Mouse (Mus musculus) intestine, embryonic 16.5 days (tissue): ENCODE results near the gene Krt90. TPM values are rescaled to one million over a fixed set of nuclear protein-coding genes. Genes with fewer than 3 reads are reported as not detected.

ENCODE experiments used
- ATAC-seq: fragments of 200-750 bp; cut with Nextera tagmentation; 2 replicates; pipeline ENCODE4 v1.8.0; 2017; ENCODE audit warnings: moderate TSS enrichment, moderate library complexity
- H3K27ac ChIP-seq: fragments of 300-500 bp; sonication (generic); 2 replicates; pipeline ENCODE4 v1.5.1; 2014; ENCODE audit warnings: mild to moderate bottlenecking, low read length
- H3K27me3 ChIP-seq: fragments of 300-500 bp; sonication (generic); replicated peaks from 2 replicates; pipeline ENCODE4 v1.6.1; 2014; ENCODE audit warnings: low read length, control low read depth, mixed read lengths; ENCODE audit not compliant: control insufficient read depth, insufficient read depth
- H3K36me3 ChIP-seq: fragments of 300-500 bp; sonication (generic); 2 replicates; pipeline ENCODE4 v1.6.1; 2014; ENCODE audit warnings: low read length, control low read depth; ENCODE audit not compliant: control insufficient read depth, insufficient read depth
- H3K4me1 ChIP-seq: fragments of 300-500 bp; sonication (generic); 2 replicates; pipeline ENCODE4 v1.6.1; 2014; ENCODE audit warnings: low read length, control low read depth, mixed read lengths; ENCODE audit not compliant: control insufficient read depth, insufficient read depth
- H3K4me2 ChIP-seq: fragments of 300-500 bp; sonication (generic); 2 replicates; pipeline ENCODE4 v1.6.1; 2014; ENCODE audit warnings: low read depth, low read length, control low read depth
- H3K4me3 ChIP-seq: fragments of 300-500 bp; sonication (generic); 2 replicates; pipeline ENCODE4 v1.5.1; 2014; ENCODE audit warnings: mild to moderate bottlenecking, low read length
- H3K9ac ChIP-seq: fragments of 300-500 bp; sonication (generic); 2 replicates; pipeline ENCODE4 v1.6.1; 2014; ENCODE audit warnings: low read depth, low read length
- H3K9me3 ChIP-seq: fragments of 300-500 bp; sonication (generic); 2 replicates; pipeline ENCODE4 v1.6.1; 2016; ENCODE audit warnings: low read length, control low read depth; ENCODE audit not compliant: control insufficient read depth
- WGBS: fragments of 180-500 bp; shearing (Covaris S2); extraction: QIAGEN DNeasy Blood & Tissue Kit; methylation state at CpG from one replicate; pipeline ENCODE4 v1.1.7; 2014; 5-methylcytosine and 5-hydroxymethylcytosine counted together
- polyA plus RNA-seq: library from polyadenylated mRNA; unstranded; fragments of >200 nt; fragmentation: Nextera tagmentation; extraction: Ambion mirVana; gene quantifications from 2 replicates; pipeline ENCODE4 v1.2.1, GENCODE M21; 2015

Gene Krt90
- 0.09 and 0.16 TPM in 2 replicates for polyA plus RNA-seq

DNA sequence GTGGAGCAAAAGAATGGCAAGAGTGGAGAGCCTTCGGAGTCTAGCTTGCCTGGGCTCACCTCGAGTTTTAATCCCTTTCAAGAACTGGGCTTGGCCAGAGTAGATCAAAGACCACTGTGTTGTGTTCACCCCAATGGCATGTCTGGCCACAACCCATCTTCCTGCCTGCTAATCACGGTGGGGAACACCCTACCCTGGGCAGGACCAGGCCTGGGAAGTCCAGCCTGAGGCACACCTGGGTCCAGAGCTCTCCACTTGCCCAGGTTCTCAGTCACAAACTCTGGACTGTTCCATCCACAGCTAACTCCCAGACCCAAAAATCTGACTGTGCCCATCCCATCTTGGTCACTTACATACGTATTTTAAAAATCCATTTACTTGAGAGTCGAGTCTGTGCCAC, at the start of gene Krt90:
Gene Krt90, minus strand, starts transcription at position 101 of the 400 bp plus-strand sequence.
- no peak within 1 kb of the TSS for H3K4me2 ChIP-seq
- ATAC-seq, result no peak
- H3K36me3 ChIP-seq, result no peaks in the 10 kb centered on the region
- H3K27me3 ChIP-seq, result no peaks in the 10 kb centered on the region
- no peak within 1 kb of the TSS for H3K4me3 ChIP-seq
- H3K9me3 ChIP-seq, result no peaks in the 10 kb centered on the region
- H3K4me1 ChIP-seq, result no peaks in the 10 kb centered on the region
- H3K27ac ChIP-seq, result no peak within 1 kb of the TSS
- H3K9ac ChIP-seq, result no peak within 1 kb of the TSS
- 64% methylated on average over 5 of the region's 5 CpGs for WGBS

DNA sequence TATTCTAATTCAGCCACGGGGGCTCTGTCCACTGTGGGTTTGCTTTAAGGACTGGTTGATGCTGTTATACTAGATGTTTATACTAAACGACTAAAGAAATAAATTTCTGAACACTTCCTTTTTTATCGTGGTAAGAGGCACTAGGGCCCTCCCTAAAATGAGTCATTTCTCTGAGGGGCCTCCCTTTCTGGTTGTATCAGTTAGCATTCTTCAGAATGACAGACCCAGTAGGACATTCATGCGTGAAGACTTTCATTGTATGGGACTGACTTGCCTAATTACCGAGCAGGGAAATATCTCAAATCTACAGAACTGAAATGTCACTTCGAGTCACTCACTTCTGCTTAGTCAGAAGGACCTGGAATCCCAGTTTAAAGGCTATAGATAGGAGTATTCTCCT, 36.4 kb upstream of the Krt90 start:
- 33% methylated on average over 6 of the region's 6 CpGs for WGBS
- H3K4me2 ChIP-seq, result no peak overlapping the region
- ATAC-seq, result no peak

DNA sequence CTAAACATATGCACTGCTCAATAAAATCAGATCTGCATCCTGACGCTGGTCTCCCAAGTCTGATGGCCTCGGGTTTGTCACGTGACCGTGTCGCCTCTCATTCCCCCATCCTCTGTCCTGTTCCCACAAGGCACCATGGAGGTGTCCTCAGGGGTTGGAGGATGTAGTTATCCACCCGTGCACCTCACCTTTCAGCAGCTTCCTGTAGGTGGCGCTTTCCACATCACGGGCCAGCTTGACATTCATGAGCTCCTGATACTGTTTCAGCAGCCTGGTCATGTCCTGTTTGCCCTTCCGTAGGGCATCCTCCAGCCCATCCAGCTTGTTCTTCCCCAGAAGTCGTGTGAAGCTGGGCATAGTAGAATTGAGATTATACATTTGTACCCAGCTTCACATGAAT, 25.5 kb upstream of the Krt90 start:
- Histone ChIP-seq H3K4me1 (no peaks in the 10 kb centered on the region), H3K4me2 (no peak overlapping the region), H3K27ac (no peak overlapping the region), H3K4me3 (no peak overlapping the region), H3K27me3 (no peaks in the 10 kb centered on the region), H3K9me3 (no peaks in the 10 kb centered on the region), H3K9ac (no peak overlapping the region), H3K36me3 (no peaks in the 10 kb centered on the region)
- WGBS, result 78% methylated on average over 10 of the region's 10 CpGs
- ATAC-seq, result no peak

More for the DNA sequence above, 36.4 kb upstream of the Krt90 start:
- Histone ChIP-seq H3K36me3 (no peaks in the 10 kb centered on the region), H3K4me3 (no peak overlapping the region), H3K9ac (no peak overlapping the region), H3K4me1 (no peaks in the 10 kb centered on the region), H3K9me3 (no peaks in the 10 kb centered on the region), H3K27ac (no peak overlapping the region), H3K27me3 (no peaks in the 10 kb centered on the region)

DNA sequence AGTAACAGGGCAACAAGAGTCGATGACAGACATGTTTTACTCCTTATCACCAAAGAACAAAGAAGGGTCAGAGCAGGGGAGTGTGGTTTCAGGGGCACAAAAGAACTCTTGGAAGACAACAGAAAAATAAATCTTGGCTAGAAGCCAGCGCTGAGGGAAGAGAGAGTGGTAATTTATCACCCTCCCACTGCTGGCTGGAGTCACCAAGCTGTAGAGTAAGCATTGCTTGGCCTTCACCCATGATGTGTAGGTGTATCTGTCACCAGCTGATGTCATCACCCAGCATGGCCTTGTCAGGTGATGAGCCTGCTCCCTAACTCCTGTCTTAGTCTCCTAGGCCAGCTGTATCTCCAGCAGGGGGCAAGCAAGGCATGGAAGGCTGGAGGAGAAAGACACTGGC, 21.7 kb upstream of the Krt90 start:
- no peak overlapping the region for H3K4me3 ChIP-seq
- no peak for ATAC-seq
- H3K36me3 ChIP-seq, result no peaks in the 10 kb centered on the region
- no peaks in the 10 kb centered on the region for H3K4me1 ChIP-seq
- H3K9me3 ChIP-seq, result no peaks in the 10 kb centered on the region
- no peaks in the 10 kb centered on the region for H3K27me3 ChIP-seq
- H3K4me2 ChIP-seq, result no peak overlapping the region
- no peak overlapping the region for H3K9ac ChIP-seq
- no peak overlapping the region for H3K27ac ChIP-seq
- WGBS, result 31% methylated on average over 2 of the region's 2 CpGs

DNA sequence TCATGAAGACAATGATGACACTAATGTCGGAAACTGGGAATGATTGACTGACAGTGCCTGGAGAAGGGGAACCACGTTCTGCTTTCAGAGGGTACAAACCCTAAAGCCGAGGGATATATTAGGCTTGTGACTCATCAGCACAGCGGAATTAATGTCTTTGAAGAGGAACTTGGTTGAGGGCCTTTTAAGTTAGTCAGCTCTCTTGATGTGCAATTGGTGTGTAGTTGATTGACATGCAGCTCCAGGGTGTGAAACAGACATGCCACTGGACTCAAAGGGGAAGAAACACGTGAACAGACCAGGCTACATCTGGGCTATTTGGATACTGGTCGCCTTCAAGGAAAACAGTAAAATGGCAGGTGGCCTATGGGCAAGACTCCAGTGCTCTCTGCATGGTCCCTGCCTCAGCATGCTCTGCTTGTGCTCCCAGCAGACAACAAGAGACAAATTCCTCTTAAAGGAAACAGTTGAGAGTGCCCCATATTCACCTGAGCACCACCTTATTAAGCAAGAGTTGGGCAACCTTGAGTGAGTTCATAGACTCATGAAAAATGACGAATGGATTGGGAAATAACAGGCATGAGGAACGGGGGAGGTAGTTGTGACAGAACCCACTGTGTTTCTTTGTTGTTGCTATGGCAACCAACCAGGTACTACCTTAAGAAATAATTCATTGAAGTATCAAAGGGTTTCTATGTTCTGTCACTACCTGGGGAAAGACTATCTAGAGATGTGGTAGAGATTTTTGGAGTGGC, 20.6 kb upstream of the Krt90 start:
- no peak overlapping the region for H3K9ac ChIP-seq
- no peak for ATAC-seq
- no peak overlapping the region for H3K4me3 ChIP-seq
- no peaks in the 10 kb centered on the region for H3K36me3 ChIP-seq
- no peak overlapping the region for H3K27ac ChIP-seq
- WGBS, result 78% methylated on average over 8 of the region's 8 CpGs
- no peaks in the 10 kb centered on the region for H3K4me1 ChIP-seq
- no peaks in the 10 kb centered on the region for H3K27me3 ChIP-seq
- H3K9me3 ChIP-seq, result no peaks in the 10 kb centered on the region
- H3K4me2 ChIP-seq, result no peak overlapping the region

DNA sequence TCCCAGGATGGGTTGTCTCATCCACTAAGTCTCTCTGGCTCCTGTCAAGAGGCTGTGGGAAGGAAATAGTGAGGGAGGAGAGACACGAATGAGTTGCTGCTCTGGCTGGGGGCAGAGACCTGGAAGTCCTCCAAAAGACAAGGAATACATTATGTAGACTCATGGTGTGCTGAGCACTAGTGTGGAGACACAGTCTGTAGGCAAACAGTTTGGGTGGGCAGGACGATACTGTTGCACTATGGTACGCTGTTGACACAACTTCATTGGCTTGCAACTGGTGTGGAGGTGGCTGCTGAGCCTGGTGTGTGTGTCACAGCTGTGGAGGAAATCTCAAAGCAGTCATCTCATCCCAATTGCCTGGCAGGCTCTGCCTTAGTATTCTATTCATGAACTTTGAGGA, 19.0 kb upstream of the Krt90 start:
- Histone ChIP-seq H3K9me3 (no peaks in the 10 kb centered on the region), H3K27ac (no peak overlapping the region), H3K27me3 (no peaks in the 10 kb centered on the region), H3K36me3 (no peaks in the 10 kb centered on the region), H3K9ac (no peak overlapping the region), H3K4me2 (no peak overlapping the region), H3K4me3 (no peak overlapping the region), H3K4me1 (no peaks in the 10 kb centered on the region)
- no peak for ATAC-seq
- WGBS, result 69% methylated on average over 3 of the region's 3 CpGs

DNA sequence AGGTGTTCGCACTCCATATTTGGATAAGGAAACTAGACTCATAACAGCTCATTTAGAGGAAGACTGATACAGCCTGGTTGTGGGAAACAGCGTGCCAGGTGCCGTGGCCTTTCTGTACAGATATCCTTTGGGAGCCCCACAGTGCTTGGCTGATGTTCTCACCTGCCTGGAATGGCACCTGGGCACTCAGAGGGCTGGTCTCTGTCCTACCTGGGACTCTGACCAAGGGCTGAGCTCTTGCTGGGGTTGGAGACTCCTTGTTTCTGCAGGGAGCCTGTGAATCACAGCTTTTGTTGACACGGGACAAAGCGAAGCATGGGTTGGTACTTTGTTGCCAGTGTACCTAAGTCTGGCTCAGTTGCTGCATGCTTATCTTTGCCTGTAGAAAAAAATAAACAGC, 12.8 kb upstream of the Krt90 start:
- no peaks in the 10 kb centered on the region for H3K9me3 ChIP-seq
- H3K4me1 ChIP-seq, result no peaks in the 10 kb centered on the region
- no peak for ATAC-seq
- H3K36me3 ChIP-seq, result no peaks in the 10 kb centered on the region
- no peak overlapping the region for H3K4me2 ChIP-seq
- H3K27ac ChIP-seq, result no peak overlapping the region
- no peak overlapping the region for H3K9ac ChIP-seq
- 73% methylated on average over 5 of the region's 5 CpGs for WGBS
- no peak overlapping the region for H3K4me3 ChIP-seq
- 0 out of 2 replicates have a peak, but pooled peaks cover 3% of the 10 kb centered on the region for H3K27me3 ChIP-seq

DNA sequence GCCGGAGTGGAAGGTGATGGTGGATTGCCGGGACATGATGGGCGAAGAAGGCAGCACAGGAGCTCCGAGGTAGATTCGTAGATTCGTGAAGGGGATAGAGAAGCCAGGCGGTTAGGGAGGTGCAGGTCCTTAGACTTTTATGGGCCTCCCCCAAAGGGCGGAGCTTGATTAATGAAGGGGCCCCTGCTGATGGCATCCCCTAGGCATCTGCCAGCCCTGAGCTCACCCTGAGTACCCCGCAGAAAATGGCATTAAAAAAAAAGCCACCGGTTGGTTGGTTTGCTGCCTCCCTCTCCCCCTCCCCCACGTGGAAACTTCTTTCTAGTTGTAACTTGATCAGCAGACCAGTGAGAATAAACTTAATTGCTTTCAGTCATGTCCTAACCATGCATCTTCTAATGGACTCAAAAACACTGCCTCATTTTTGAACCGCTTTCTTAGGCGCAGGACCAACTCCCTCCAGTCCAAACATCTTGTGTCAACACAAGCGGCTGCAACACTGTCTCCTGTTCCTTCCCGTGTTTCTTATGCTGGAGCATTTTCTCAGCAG, 11.1 kb upstream of the Krt90 start, which contains the start of gene Krt75:
Gene Krt75, minus strand, starts transcription at position 109 of the 550 bp plus-strand sequence.
- no peaks in the 10 kb centered on the region for H3K36me3 ChIP-seq
- H3K27ac ChIP-seq, result no peak within 1 kb of the TSS
- no peaks in the 10 kb centered on the region for H3K9me3 ChIP-seq
- H3K4me2 ChIP-seq, result no peak within 1 kb of the TSS
- ATAC-seq, result no peak
- H3K9ac ChIP-seq, result no peak within 1 kb of the TSS
- H3K27me3 ChIP-seq, result 0 out of 2 replicates have a peak, but pooled peaks cover 3% of the 10 kb centered on the region
- 58% methylated on average over 15 of the region's 15 CpGs for WGBS
- no peaks in the 10 kb centered on the region for H3K4me1 ChIP-seq
- H3K4me3 ChIP-seq, result no peak within 1 kb of the TSS

DNA sequence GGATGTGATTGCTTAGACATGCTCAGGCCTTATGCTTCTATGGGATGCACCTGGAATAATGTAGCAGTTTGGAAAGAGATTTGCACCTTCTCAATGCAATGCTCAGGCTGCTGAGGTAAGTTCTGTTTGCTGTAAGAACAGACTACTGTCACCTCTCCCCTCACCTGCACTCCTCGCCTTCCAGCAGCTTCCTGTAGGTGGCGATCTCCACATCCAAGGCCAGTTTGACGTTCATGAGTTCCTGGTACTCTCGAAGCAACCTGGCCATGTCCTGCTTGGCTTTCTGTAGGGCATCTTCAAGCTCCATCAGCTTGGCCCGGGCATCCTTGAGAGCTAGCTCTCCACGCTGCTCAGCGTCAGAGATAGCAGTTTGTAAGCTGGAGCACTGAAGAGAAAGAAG, 5.0 kb upstream of the Krt90 start:
- Histone ChIP-seq H3K4me3 (no peak overlapping the region), H3K9me3 (no peaks in the 10 kb centered on the region), H3K4me1 (no peaks in the 10 kb centered on the region), H3K36me3 (no peaks in the 10 kb centered on the region), H3K27me3 (0 out of 2 replicates have a peak, but pooled peaks cover 3% of the 10 kb centered on the region), H3K9ac (no peak overlapping the region), H3K27ac (no peak overlapping the region), H3K4me2 (no peak overlapping the region)
- ATAC-seq, result no peak
- WGBS, result 43% methylated on average over 7 of the region's 7 CpGs
